Mouse (Mus musculus): ENCODE data around the gene Polr3a. TPM values are rescaled to one million over a fixed set of nuclear protein-coding genes. Genes with fewer than 3 reads are reported as not detected.
A peak's percentile ranks its signal among the peaks of the same experiment; 100 is the strongest.

Polr3a gene
- 0.70 TPM in 1 of 2 replicates, not detected in the other for polyA plus RNA-seq (2012; ENCODE audit: insufficient read depth, low replicate concordance)

GRCm38 (mm10) chr14:24486773-24487227, at the start of gene Polr3a, which contains the start of gene Rps24:
Gene Polr3a (minus strand): TSS chr14:24487058.
Gene Rps24 (plus strand): TSS chr14:24487125.
- peaks cover 29% of the 10 kb centered on the region for H3K36me3 ChIP-seq (replicated peaks; ENCODE audit: low read length)
- no peaks in the 10 kb centered on the region for H3K9me3 ChIP-seq
- TF ChIP-seq FLI1 (IDR thresholded peaks at IDR 0.05; ENCODE audit: low read length) (no peak), GATA1 (IDR thresholded peaks at IDR 0.05; ENCODE audit: borderline replicate concordance, low read length) (no peak)
- H3K4me1 ChIP-seq: peaks cover 29% of the 10 kb centered on the region
- peak within 1 kb of the TSS; percentile 92 for H3K4me3 ChIP-seq (replicated peaks)
- no peaks in the 10 kb centered on the region for H3K27me3 ChIP-seq (replicated peaks)

- H3K27me3 ChIP-seq (replicated peaks): peaks cover 13% of the 10 kb centered on the region
- no peak overlapping the region for H3K4me3 ChIP-seq (replicated peaks)
- no peaks in the 10 kb centered on the region for H3K36me3 ChIP-seq (replicated peaks; ENCODE audit: low read length)
- no peaks in the 10 kb centered on the region for H3K4me1 ChIP-seq
- peaks cover 10% of the 10 kb centered on the region for H3K9me3 ChIP-seq
- no peak for TF ChIP-seq GATA1 (IDR thresholded peaks at IDR 0.05; ENCODE audit: borderline replicate concordance, low read length)
- no peak for TF ChIP-seq FLI1 (IDR thresholded peaks at IDR 0.05; ENCODE audit: low read length)
Measured at GRCm38 (mm10) chr14:24534865-24535545, 48.1 kb upstream of the Polr3a start.

GRCm38 (mm10) chr14:24530228-24530627, 43.4 kb upstream of the Polr3a start:
- no peaks in the 10 kb centered on the region for H3K36me3 ChIP-seq (replicated peaks; ENCODE audit: low read length)
- TF ChIP-seq FLI1 (IDR thresholded peaks at IDR 0.05; ENCODE audit: low read length) (no peak), GATA1 (IDR thresholded peaks at IDR 0.05; ENCODE audit: borderline replicate concordance, low read length) (no peak)
- H3K27me3 ChIP-seq (replicated peaks): peaks cover 21% of the 10 kb centered on the region
- H3K4me3 ChIP-seq (replicated peaks): no peak overlapping the region
- peaks cover 5% of the 10 kb centered on the region for H3K9me3 ChIP-seq
- H3K4me1 ChIP-seq: no peaks in the 10 kb centered on the region

- TF ChIP-seq GATA1 (IDR thresholded peaks at IDR 0.05; ENCODE audit: borderline replicate concordance, low read length) (no peak), FLI1 (IDR thresholded peaks at IDR 0.05; ENCODE audit: low read length) (no peak)
- Histone ChIP-seq H3K36me3 (replicated peaks; ENCODE audit: low read length) (no peaks in the 10 kb centered on the region), H3K9me3 (peaks cover 5% of the 10 kb centered on the region), H3K27me3 (replicated peaks) (peaks cover 20% of the 10 kb centered on the region), H3K4me3 (replicated peaks) (no peak overlapping the region), H3K4me1 (no peaks in the 10 kb centered on the region)
Measured at GRCm38 (mm10) chr14:24526440-24526839, 39.6 kb upstream of the Polr3a start.

- peaks cover 5% of the 10 kb centered on the region for H3K9me3 ChIP-seq
- H3K36me3 ChIP-seq (replicated peaks; ENCODE audit: low read length): no peaks in the 10 kb centered on the region
- H3K4me1 ChIP-seq: no peaks in the 10 kb centered on the region
- peaks cover 21% of the 10 kb centered on the region for H3K27me3 ChIP-seq (replicated peaks)
- no peak overlapping the region for H3K4me3 ChIP-seq (replicated peaks)
- TF ChIP-seq FLI1 (IDR thresholded peaks at IDR 0.05; ENCODE audit: low read length) (no peak), GATA1 (IDR thresholded peaks at IDR 0.05; ENCODE audit: borderline replicate concordance, low read length) (no peak)
Measured at GRCm38 (mm10) chr14:24525677-24526415, 39.0 kb upstream of the Polr3a start.

- no peaks in the 10 kb centered on the region for H3K4me1 ChIP-seq
- H3K27me3 ChIP-seq (replicated peaks): peaks cover 16% of the 10 kb centered on the region
- H3K4me3 ChIP-seq (replicated peaks): no peak overlapping the region
- no peaks in the 10 kb centered on the region for H3K36me3 ChIP-seq (replicated peaks; ENCODE audit: low read length)
- H3K9me3 ChIP-seq: peaks cover 5% of the 10 kb centered on the region
- TF ChIP-seq GATA1 (IDR thresholded peaks at IDR 0.05; ENCODE audit: borderline replicate concordance, low read length): no peak
- TF ChIP-seq FLI1 (IDR thresholded peaks at IDR 0.05; ENCODE audit: low read length): no peak
Measured at GRCm38 (mm10) chr14:24525137-24525536, 38.3 kb upstream of the Polr3a start.

GRCm38 (mm10) chr14:24521597-24521996, 34.7 kb upstream of the Polr3a start:
- H3K27me3 ChIP-seq (replicated peaks): peaks cover 13% of the 10 kb centered on the region
- TF ChIP-seq GATA1 (IDR thresholded peaks at IDR 0.05; ENCODE audit: borderline replicate concordance, low read length): no peak
- TF ChIP-seq FLI1 (IDR thresholded peaks at IDR 0.05; ENCODE audit: low read length): no peak
- no peak overlapping the region for H3K4me3 ChIP-seq (replicated peaks)
- H3K36me3 ChIP-seq (replicated peaks; ENCODE audit: low read length): no peaks in the 10 kb centered on the region
- no peaks in the 10 kb centered on the region for H3K4me1 ChIP-seq
- no peaks in the 10 kb centered on the region for H3K9me3 ChIP-seq

GRCm38 (mm10) chr14:24512527-24513161, 25.8 kb upstream of the Polr3a start:
- Histone ChIP-seq H3K36me3 (replicated peaks; ENCODE audit: low read length) (no peaks in the 10 kb centered on the region), H3K4me3 (replicated peaks) (no peak overlapping the region), H3K4me1 (peaks cover 11% of the 10 kb centered on the region), H3K9me3 (peaks cover 13% of the 10 kb centered on the region), H3K27me3 (replicated peaks) (peaks cover 35% of the 10 kb centered on the region)
- TF ChIP-seq FLI1 (IDR thresholded peaks at IDR 0.05; ENCODE audit: low read length) (no peak), GATA1 (IDR thresholded peaks at IDR 0.05; ENCODE audit: borderline replicate concordance, low read length) (no peak)

GRCm38 (mm10) chr14:24510679-24511078, 23.8 kb upstream of the Polr3a start:
- H3K27me3 ChIP-seq (replicated peaks): peaks cover 50% of the 10 kb centered on the region
- no peak for TF ChIP-seq FLI1 (IDR thresholded peaks at IDR 0.05; ENCODE audit: low read length)
- no peak for TF ChIP-seq GATA1 (IDR thresholded peaks at IDR 0.05; ENCODE audit: borderline replicate concordance, low read length)
- H3K4me3 ChIP-seq (replicated peaks): no peak overlapping the region
- H3K4me1 ChIP-seq: peaks cover 19% of the 10 kb centered on the region
- H3K36me3 ChIP-seq (replicated peaks; ENCODE audit: low read length): no peaks in the 10 kb centered on the region
- peaks cover 13% of the 10 kb centered on the region for H3K9me3 ChIP-seq

All from megakaryocyte, embryonic 14.5 days (primary cell).